Mouse (Mus musculus) hindbrain, embryonic 12.5 days (tissue): Measurements from ENCODE around the gene Snf8. TPM values are rescaled to one million over a fixed set of nuclear protein-coding genes. Genes with fewer than 3 reads are reported as not detected.

Experiments
- ATAC-seq: fragments of 200-750 bp; cut with Nextera tagmentation; 2 replicates; pipeline ENCODE4 v1.8.0; 2017; ENCODE audit warnings: moderate TSS enrichment; ENCODE audit not compliant: low FRiP score
- H3K27ac ChIP-seq: fragments of 300-500 bp; sonication (generic); 2 replicates; pipeline ENCODE4 v1.5.1; 2016; ENCODE audit warnings: mild to moderate bottlenecking
- H3K27me3 ChIP-seq: fragments of 300-500 bp; sonication (generic); 2 replicates; pipeline ENCODE4 v1.6.1; 2016; ENCODE audit warnings: mild to moderate bottlenecking
- H3K36me3 ChIP-seq: fragments of 300-500 bp; sonication (generic); 2 replicates; pipeline ENCODE4 v1.6.1; 2016; ENCODE audit warnings: mild to moderate bottlenecking
- H3K4me1 ChIP-seq: fragments of 300-500 bp; sonication (generic); 2 replicates; pipeline ENCODE4 v1.6.1; 2016
- H3K4me2 ChIP-seq: fragments of 300-500 bp; sonication (generic); replicated peaks from 2 replicates; pipeline ENCODE4 v1.6.1; 2016; ENCODE audit warnings: mild to moderate bottlenecking
- H3K4me3 ChIP-seq: fragments of 300-500 bp; sonication (generic); 2 replicates; pipeline ENCODE4 v1.5.1; 2016; ENCODE audit warnings: mild to moderate bottlenecking
- H3K9ac ChIP-seq: fragments of 300-500 bp; sonication (generic); 2 replicates; pipeline ENCODE4 v1.6.1; 2016; ENCODE audit warnings: mild to moderate bottlenecking, moderate library complexity
- H3K9me3 ChIP-seq: fragments of 300-500 bp; sonication (generic); replicated peaks from 2 replicates; pipeline ENCODE4 v1.6.1; 2016; ENCODE audit warnings: mild to moderate bottlenecking
- WGBS: fragments of 180-500 bp; shearing (Covaris S2); methylation state at CpG from one replicate; pipeline ENCODE4 v1.1.7; 2016; 5-methylcytosine and 5-hydroxymethylcytosine counted together
- polyA plus RNA-seq: library from polyadenylated mRNA; unstranded; fragments of >200 nt; fragmentation: Nextera tagmentation; extraction: Ambion mirVana; gene quantifications from 2 replicates; pipeline ENCODE4 v1.2.1, GENCODE M21; 2016

The Snf8 gene
- 115 and 118 TPM in 2 replicates for polyA plus RNA-seq

- peak within 1 kb of the TSS; percentile 62 for H3K27ac ChIP-seq
- under 1% methylated on average over 25 of the region's 29 CpGs for WGBS
These were observed at the start of gene Snf8 for GRCm38 (mm10) chr11:96034596-96035052. TSS of gene Snf8 (plus strand) at chr11:96034885.

GRCm38 (mm10) chr11:95987854-95988447 lies 46.7 kb upstream of the Snf8 start:
- H3K9ac ChIP-seq: no peak overlapping the region
- peaks cover 62% of the 10 kb centered on the region for H3K4me1 ChIP-seq
- no peaks in the 10 kb centered on the region for H3K27me3 ChIP-seq
- WGBS: 80% methylated on average over 6 of the region's 6 CpGs
- no peak overlapping the region for H3K4me3 ChIP-seq
- 0 out of 2 replicates have a peak, but pooled peaks cover 4% of the 10 kb centered on the region for H3K36me3 ChIP-seq
- ATAC-seq: no peak
- no peak overlapping the region for H3K4me2 ChIP-seq
- peak overlapping the region; percentile 37; the same call in 1 of the 2 replicates for H3K27ac ChIP-seq
- no peaks in the 10 kb centered on the region for H3K9me3 ChIP-seq

More at GRCm38 (mm10) chr11:96034596-96035052, at the start of gene Snf8:
- H3K4me1 ChIP-seq: peaks cover 17% of the 10 kb centered on the region
- peak within 1 kb of the TSS; percentile 84 for H3K9ac ChIP-seq
- H3K27me3 ChIP-seq: 0 out of 2 replicates have a peak, but pooled peaks cover 2% of the 10 kb centered on the region
- peak within 1 kb of the TSS; percentile 86 for H3K4me3 ChIP-seq
- peak within 1 kb of the TSS; percentile 97 for H3K4me2 ChIP-seq
- H3K9me3 ChIP-seq: no peaks in the 10 kb centered on the region
- ATAC-seq: peak; percentile 68
- H3K36me3 ChIP-seq: peaks cover 17% of the 10 kb centered on the region

GRCm38 (mm10) chr11:95988533-95988932 lies 46.2 kb upstream of the Snf8 start:
- WGBS: 61% methylated on average over 9 of the region's 9 CpGs
- no peak overlapping the region for H3K4me2 ChIP-seq

GRCm38 (mm10) chr11:95989864-95990263 lies 44.8 kb upstream of the Snf8 start:
- Histone ChIP-seq H3K4me1 (peaks cover 55% of the 10 kb centered on the region), H3K4me2 (peak overlapping the region; percentile 91), H3K27ac (peak overlapping the region; percentile 97), H3K27me3 (no peaks in the 10 kb centered on the region), H3K4me3 (no peak overlapping the region), H3K9me3 (no peaks in the 10 kb centered on the region), H3K9ac (0 out of 2 replicates have a peak overlapping the region, but pooled peaks have one; percentile 36), H3K36me3 (peaks cover 14% of the 10 kb centered on the region)
- 47% methylated on average over 8 of the region's 8 CpGs for WGBS
- ATAC-seq: no peak

More at GRCm38 (mm10) chr11:95988533-95988932, 46.2 kb upstream of the Snf8 start:
- Histone ChIP-seq H3K9ac (no peak overlapping the region), H3K9me3 (no peaks in the 10 kb centered on the region), H3K4me3 (no peak overlapping the region), H3K27ac (peak overlapping the region; percentile 37), H3K4me1 (peaks cover 60% of the 10 kb centered on the region), H3K36me3 (0 out of 2 replicates have a peak, but pooled peaks cover 4% of the 10 kb centered on the region), H3K27me3 (no peaks in the 10 kb centered on the region)
- no peak for ATAC-seq

- Histone ChIP-seq H3K27ac (peak overlapping the region; percentile 97), H3K9me3 (no peaks in the 10 kb centered on the region), H3K9ac (peak overlapping the region; percentile 36; the same call in 1 of the 2 replicates), H3K27me3 (no peaks in the 10 kb centered on the region), H3K36me3 (peaks cover 18% of the 10 kb centered on the region), H3K4me2 (peak overlapping the region; percentile 91), H3K4me3 (peak overlapping the region; percentile 50), H3K4me1 (peaks cover 55% of the 10 kb centered on the region)
- ATAC-seq: no peak
- WGBS: 33% methylated on average over 4 of the region's 4 CpGs
These were observed 44.3 kb upstream of the Snf8 start for GRCm38 (mm10) chr11:95990431-95990830.

GRCm38 (mm10) chr11:95990886-95991708 lies 43.6 kb upstream of the Snf8 start:
- H3K9ac ChIP-seq: peak overlapping the region; percentile 87
- H3K27ac ChIP-seq: peak overlapping the region; percentile 97
- under 1% methylated on average over 29 of the region's 49 CpGs for WGBS
- H3K36me3 ChIP-seq: peaks cover 18% of the 10 kb centered on the region
- H3K27me3 ChIP-seq: no peaks in the 10 kb centered on the region
- H3K4me3 ChIP-seq: peak overlapping the region; percentile 50
- peaks cover 55% of the 10 kb centered on the region for H3K4me1 ChIP-seq
- H3K9me3 ChIP-seq: no peaks in the 10 kb centered on the region
- peak; percentile 85 for ATAC-seq
- H3K4me2 ChIP-seq: peak overlapping the region; percentile 91

- no peak overlapping the region for H3K27ac ChIP-seq
- no peak overlapping the region for H3K4me2 ChIP-seq
- WGBS: 95% methylated on average over 8 of the region's 8 CpGs
- H3K27me3 ChIP-seq: no peaks in the 10 kb centered on the region
- H3K9me3 ChIP-seq: no peaks in the 10 kb centered on the region
- H3K9ac ChIP-seq: no peak overlapping the region
- peaks cover 42% of the 10 kb centered on the region for H3K4me1 ChIP-seq
- no peak overlapping the region for H3K4me3 ChIP-seq
- ATAC-seq: no peak
- H3K36me3 ChIP-seq: peaks cover 21% of the 10 kb centered on the region
These were observed 40.5 kb upstream of the Snf8 start for GRCm38 (mm10) chr11:95994151-95994550.

GRCm38 (mm10) chr11:96003100-96003900 lies 31.4 kb upstream of the Snf8 start:
- 0% methylated on average over 12 of the region's 12 CpGs for WGBS
- peak overlapping the region; percentile 73 for H3K4me2 ChIP-seq
- H3K4me1 ChIP-seq: peaks cover 30% of the 10 kb centered on the region
- peak overlapping the region; percentile 94 for H3K9ac ChIP-seq
- H3K27me3 ChIP-seq: no peaks in the 10 kb centered on the region
- peak overlapping the region; percentile 92 for H3K4me3 ChIP-seq
- H3K9me3 ChIP-seq: no peaks in the 10 kb centered on the region
- no peak for ATAC-seq
- H3K27ac ChIP-seq: peak overlapping the region; percentile 98
- no peaks in the 10 kb centered on the region for H3K36me3 ChIP-seq

- Histone ChIP-seq H3K27ac (peak overlapping the region; percentile 98), H3K36me3 (no peaks in the 10 kb centered on the region), H3K9me3 (no peaks in the 10 kb centered on the region), H3K9ac (peak overlapping the region; percentile 94), H3K4me3 (peak overlapping the region; percentile 92), H3K4me1 (peaks cover 30% of the 10 kb centered on the region), H3K27me3 (no peaks in the 10 kb centered on the region), H3K4me2 (peak overlapping the region; percentile 73)
- under 1% methylated on average over 32 of the region's 32 CpGs for WGBS
- no peak for ATAC-seq
These were observed 30.5 kb upstream of the Snf8 start for GRCm38 (mm10) chr11:96003969-96004792.

- 1% methylated on average over 38 of the region's 57 CpGs for WGBS
- peak overlapping the region; percentile 94 for H3K9ac ChIP-seq
- no peaks in the 10 kb centered on the region for H3K36me3 ChIP-seq
- no peaks in the 10 kb centered on the region for H3K9me3 ChIP-seq
- H3K27me3 ChIP-seq: no peaks in the 10 kb centered on the region
- peak overlapping the region; percentile 92 for H3K4me3 ChIP-seq
- H3K27ac ChIP-seq: peak overlapping the region; percentile 98
- H3K4me1 ChIP-seq: peaks cover 30% of the 10 kb centered on the region
- H3K4me2 ChIP-seq: peak overlapping the region; percentile 73
- 0 out of 2 replicates have a peak, but pooled peaks have one; percentile 2 for ATAC-seq
These were observed 29.8 kb upstream of the Snf8 start for GRCm38 (mm10) chr11:96004793-96005402.
